Mouse (Mus musculus) lung, embryonic 15.5 days (tissue): ENCODE results near the gene Trim68. TPM values are rescaled to one million over a fixed set of nuclear protein-coding genes. Genes with fewer than 3 reads are reported as not detected.

Experiments
- ATAC-seq: fragments of 200-750 bp; cut with Nextera tagmentation; 2 replicates; pipeline ENCODE4 v1.8.0; 2017; ENCODE audit warnings: moderate number of reproducible peaks, borderline replicate concordance; ENCODE audit not compliant: low FRiP score, low TSS enrichment; ENCODE audit errors: extremely low read depth
- H3K27ac ChIP-seq: fragments of 300-500 bp; sonication (generic); 2 replicates; pipeline ENCODE4 v1.5.1; 2015; ENCODE audit warnings: moderate library complexity, mild to moderate bottlenecking, inconsistent platforms
- H3K27me3 ChIP-seq: fragments of 300-500 bp; sonication (generic); 2 replicates; pipeline ENCODE4 v1.6.1; 2015; ENCODE audit warnings: inconsistent platforms
- H3K36me3 ChIP-seq: fragments of 300-500 bp; sonication (generic); 2 replicates; pipeline ENCODE4 v1.6.1; 2015; ENCODE audit warnings: inconsistent platforms
- H3K4me1 ChIP-seq: fragments of 300-500 bp; sonication (generic); 2 replicates; pipeline ENCODE4 v1.6.1; 2015; ENCODE audit warnings: inconsistent platforms
- H3K4me2 ChIP-seq: fragments of 300-500 bp; sonication (generic); 2 replicates; pipeline ENCODE4 v1.6.1; 2015; ENCODE audit warnings: inconsistent platforms, mild to moderate bottlenecking, moderate library complexity
- H3K4me3 ChIP-seq: fragments of 300-500 bp; sonication (generic); 2 replicates; pipeline ENCODE4 v1.5.1; 2015; ENCODE audit warnings: mild to moderate bottlenecking, inconsistent platforms
- H3K9ac ChIP-seq: fragments of 300-500 bp; sonication (generic); 2 replicates; pipeline ENCODE4 v1.6.1; 2015; ENCODE audit warnings: inconsistent platforms
- H3K9me3 ChIP-seq: fragments of 300-500 bp; sonication (generic); 2 replicates; pipeline ENCODE4 v1.6.1; 2016; ENCODE audit warnings: inconsistent platforms
- WGBS: fragments of 180-500 bp; shearing (Covaris S2); methylation state at CpG from one replicate; pipeline ENCODE4 v1.1.7; 2015; 5-methylcytosine and 5-hydroxymethylcytosine counted together
- polyA plus RNA-seq: library from polyadenylated mRNA; unstranded; fragments of >200 nt; fragmentation: Nextera tagmentation; extraction: Ambion mirVana; gene quantifications from 2 replicates; pipeline ENCODE4 v1.2.1, GENCODE M21; 2015

Gene Trim68
- 13.2 and 14.0 TPM in 2 replicates for polyA plus RNA-seq

DNA sequence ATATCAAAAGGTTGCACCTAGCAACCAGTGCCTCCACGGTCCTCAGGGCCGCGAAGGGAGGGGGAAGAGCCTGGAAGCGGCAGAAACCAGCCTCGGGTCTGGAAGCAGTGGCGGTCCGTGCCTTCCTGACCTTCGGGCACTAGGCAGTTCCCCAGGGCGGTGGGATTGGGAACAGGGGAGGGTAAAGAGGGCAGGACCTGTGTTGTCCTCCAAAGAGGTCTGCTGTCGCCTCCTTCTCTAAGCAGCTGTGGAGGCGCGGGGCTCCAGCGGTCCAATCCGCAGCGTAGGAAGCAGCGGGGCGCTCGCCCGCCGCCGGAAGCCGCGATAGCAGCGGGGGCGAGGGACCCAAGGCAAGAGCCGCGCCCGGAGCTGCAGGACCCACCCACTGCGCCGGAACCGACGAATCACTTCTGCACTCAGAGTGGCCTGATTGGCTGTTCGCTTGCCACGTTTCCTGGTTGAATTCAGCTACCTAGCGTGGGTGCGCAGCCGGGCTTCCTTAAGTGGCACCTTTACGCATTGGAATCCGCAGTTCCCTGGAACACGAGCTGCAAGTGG is at the start of gene Trim68:
Gene Trim68, minus strand, starts transcription at position 384 of the 558 bp plus-strand sequence.
- Histone ChIP-seq H3K4me2 (peak within 1 kb of the TSS; percentile 75), H3K9me3 (no peaks in the 10 kb centered on the region), H3K9ac (peak within 1 kb of the TSS; percentile 68), H3K27ac (peak within 1 kb of the TSS; percentile 89), H3K27me3 (no peaks in the 10 kb centered on the region), H3K4me3 (peak within 1 kb of the TSS; percentile 72), H3K4me1 (peaks cover 7% of the 10 kb centered on the region; the same call in 1 of the 2 replicates), H3K36me3 (no peaks in the 10 kb centered on the region)
- peak; percentile 99 for ATAC-seq
- WGBS = under 1% methylated on average over 39 of the region's 40 CpGs

DNA sequence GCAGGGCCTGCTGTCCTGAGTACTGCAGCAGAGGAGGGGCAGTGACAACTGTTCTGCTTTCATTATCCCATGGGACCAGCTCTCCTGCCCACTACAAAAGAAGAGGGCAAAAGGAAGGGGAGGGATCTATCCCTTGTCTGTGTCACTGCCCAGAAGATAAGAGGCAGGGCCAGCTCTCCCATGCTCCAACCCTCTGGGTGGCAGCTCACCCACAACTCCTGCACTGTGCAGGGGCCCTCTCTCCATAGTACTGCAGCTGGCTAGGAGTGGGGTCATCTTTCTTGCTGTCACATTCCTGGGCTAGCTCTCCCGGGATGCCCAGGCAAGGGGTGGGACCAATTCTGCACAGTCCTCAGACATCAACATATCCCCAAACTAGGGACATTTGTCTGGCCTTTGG is 46.7 kb upstream of the Trim68 start:
- Histone ChIP-seq H3K27me3 (no peaks in the 10 kb centered on the region), H3K9ac (no peak overlapping the region), H3K27ac (no peak overlapping the region), H3K9me3 (no peaks in the 10 kb centered on the region), H3K4me3 (no peak overlapping the region), H3K36me3 (no peaks in the 10 kb centered on the region), H3K4me1 (no peaks in the 10 kb centered on the region), H3K4me2 (no peak overlapping the region)
- no peak for ATAC-seq
- 0% methylated on average over 1 of the region's 1 CpGs for WGBS

DNA sequence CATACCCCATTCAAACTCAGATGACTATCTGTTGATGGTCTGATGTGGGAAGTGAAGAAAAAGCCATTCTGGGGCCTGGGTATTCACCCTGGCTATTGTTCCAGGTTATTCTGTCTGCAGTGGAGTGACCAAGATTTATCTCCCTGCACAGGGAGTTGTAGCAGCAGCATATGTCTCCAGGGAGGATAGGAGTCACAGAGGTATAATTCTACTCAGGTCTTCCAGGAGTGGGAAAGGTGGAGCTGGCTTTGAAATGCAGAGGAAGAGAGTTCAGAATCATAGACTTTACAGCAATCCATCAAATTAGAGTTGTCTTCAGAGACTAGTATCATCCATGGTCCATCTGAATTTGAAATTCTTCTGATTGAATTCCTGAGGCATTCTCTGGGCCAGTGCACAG is 40.3 kb upstream of the Trim68 start, which contains the start of gene Olfr559:
Gene Olfr559, minus strand, starts transcription at position 101 of the 400 bp plus-strand sequence.
- Histone ChIP-seq H3K4me2 (no peak within 1 kb of the TSS), H3K27me3 (no peaks in the 10 kb centered on the region), H3K4me3 (no peak within 1 kb of the TSS), H3K36me3 (no peaks in the 10 kb centered on the region), H3K9me3 (no peaks in the 10 kb centered on the region), H3K9ac (no peak within 1 kb of the TSS), H3K4me1 (no peaks in the 10 kb centered on the region), H3K27ac (no peak within 1 kb of the TSS)
- ATAC-seq = no peak

DNA sequence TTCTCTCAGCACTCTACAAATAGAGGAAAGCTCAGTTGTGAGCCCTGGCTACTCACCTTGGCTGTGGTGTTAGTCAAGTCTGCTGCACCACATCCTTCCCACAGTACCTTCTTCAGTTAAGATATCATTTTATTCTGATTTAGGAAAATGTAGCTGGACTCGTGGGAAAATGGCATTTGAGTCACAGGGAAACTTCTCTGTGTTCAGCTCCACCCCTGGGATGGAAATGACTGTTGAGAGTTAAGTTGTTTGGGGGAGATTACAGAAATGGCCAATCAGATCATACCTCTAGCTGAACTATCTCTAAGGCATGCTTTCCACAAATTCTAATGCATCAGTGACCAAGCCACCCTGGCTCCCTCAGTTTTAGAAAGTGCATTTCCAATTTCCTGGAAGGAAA is 31.8 kb upstream of the Trim68 start, which contains the start of gene Olfr33:
Gene Olfr33, minus strand, starts transcription at position 101 of the 400 bp plus-strand sequence.
- Histone ChIP-seq H3K4me2 (no peak within 1 kb of the TSS), H3K4me3 (no peak within 1 kb of the TSS), H3K9me3 (no peaks in the 10 kb centered on the region), H3K4me1 (no peaks in the 10 kb centered on the region), H3K36me3 (no peaks in the 10 kb centered on the region), H3K9ac (no peak within 1 kb of the TSS), H3K27ac (no peak within 1 kb of the TSS), H3K27me3 (no peaks in the 10 kb centered on the region)
- no peak for ATAC-seq
- 44% methylated on average over 1 of the region's 1 CpGs for WGBS

DNA sequence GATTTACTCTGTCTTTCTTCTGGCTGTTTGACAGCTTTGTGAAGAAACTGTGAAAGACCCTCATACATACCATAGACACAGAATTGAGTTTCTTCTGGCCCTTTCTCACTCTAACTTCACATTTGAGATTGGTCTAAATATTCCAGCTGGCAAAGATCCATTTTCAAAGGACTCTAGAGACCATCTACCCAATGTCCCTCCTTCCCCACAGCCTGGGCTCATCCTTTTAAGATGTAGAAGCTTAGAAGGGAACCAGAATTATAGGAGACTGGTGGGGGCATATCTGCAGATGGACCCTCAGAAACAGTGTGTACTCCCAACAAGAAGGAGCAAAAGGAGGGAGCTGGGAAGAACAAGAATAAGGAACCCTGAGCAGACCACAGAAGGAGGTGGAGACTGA is 14.8 kb upstream of the Trim68 start, which contains the start of gene Olfr558:
Gene Olfr558, plus strand, starts transcription at position 301 of the 400 bp plus-strand sequence.
- Histone ChIP-seq H3K36me3 (no peaks in the 10 kb centered on the region), H3K27ac (no peak within 1 kb of the TSS), H3K9ac (no peak within 1 kb of the TSS), H3K9me3 (no peaks in the 10 kb centered on the region), H3K4me2 (no peak within 1 kb of the TSS), H3K27me3 (no peaks in the 10 kb centered on the region), H3K4me3 (no peak within 1 kb of the TSS), H3K4me1 (no peaks in the 10 kb centered on the region)
- ATAC-seq = no peak

DNA sequence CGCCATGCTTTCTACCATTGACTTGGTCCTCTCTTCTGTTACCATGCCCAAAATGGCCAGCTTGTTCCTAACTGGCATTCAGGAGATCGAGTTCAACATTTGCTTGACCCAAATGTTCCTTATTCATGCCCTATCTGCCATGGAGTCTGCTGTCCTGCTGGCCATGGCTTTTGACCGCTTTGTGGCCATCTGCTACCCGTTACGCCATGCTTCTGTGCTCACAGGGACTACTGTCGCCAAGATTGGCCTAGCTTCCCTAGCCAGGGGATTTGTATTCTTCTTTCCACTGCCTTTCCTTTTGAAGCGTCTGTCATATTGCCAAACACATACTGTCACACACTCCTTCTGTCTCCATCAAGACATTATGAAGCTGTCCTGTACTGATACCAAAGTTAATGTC is 11.3 kb upstream of the Trim68 start:
- H3K4me3 ChIP-seq = no peak overlapping the region
- no peaks in the 10 kb centered on the region for H3K4me1 ChIP-seq
- H3K27me3 ChIP-seq = no peaks in the 10 kb centered on the region
- H3K4me2 ChIP-seq = no peak overlapping the region
- no peak for ATAC-seq
- no peaks in the 10 kb centered on the region for H3K36me3 ChIP-seq
- no peak overlapping the region for H3K9ac ChIP-seq
- H3K27ac ChIP-seq = no peak overlapping the region
- no peaks in the 10 kb centered on the region for H3K9me3 ChIP-seq
- 79% methylated on average over 7 of the region's 7 CpGs for WGBS

DNA sequence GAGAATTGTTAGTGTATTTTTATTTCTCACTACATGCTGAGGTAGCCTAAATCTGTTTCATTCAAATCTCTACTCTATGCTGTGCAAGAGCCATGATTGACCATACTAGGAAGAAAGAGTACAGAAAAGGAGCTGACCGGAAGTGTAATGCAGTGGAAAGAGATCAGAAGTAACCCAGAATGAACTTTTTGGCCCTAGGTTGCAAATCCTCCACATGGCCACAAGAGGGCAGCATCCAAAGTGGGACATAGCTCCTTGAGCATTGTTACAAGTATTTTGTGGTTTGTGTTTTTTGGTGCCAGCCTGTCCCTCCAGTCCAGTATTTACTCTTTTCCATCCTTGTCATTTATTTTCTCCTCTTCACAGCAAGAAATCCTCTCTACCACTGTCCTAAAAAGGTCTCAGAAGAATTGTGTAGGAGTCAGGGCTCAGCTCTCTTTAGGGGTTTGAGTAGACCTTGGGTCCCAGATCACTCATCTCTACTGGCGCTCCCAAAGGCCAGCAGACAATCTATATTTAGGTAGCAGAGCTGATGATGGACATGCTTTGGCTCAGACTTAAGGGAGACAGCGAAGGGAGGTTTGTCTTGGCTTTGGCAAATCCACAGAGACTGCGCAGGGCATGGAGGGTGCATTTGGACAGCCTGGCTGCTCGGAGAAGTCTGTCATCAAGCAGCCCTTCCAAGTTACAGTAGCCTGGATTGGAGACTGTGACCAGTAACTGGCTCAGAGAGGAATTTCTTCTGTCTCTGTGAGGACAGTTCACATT is 8.4 kb upstream of the Trim68 start, which contains the start of gene Olfr557:
Gene Olfr557, plus strand, starts transcription at position 553 of the 768 bp plus-strand sequence.
- no peak for ATAC-seq
- H3K27ac ChIP-seq = no peak within 1 kb of the TSS

DNA sequence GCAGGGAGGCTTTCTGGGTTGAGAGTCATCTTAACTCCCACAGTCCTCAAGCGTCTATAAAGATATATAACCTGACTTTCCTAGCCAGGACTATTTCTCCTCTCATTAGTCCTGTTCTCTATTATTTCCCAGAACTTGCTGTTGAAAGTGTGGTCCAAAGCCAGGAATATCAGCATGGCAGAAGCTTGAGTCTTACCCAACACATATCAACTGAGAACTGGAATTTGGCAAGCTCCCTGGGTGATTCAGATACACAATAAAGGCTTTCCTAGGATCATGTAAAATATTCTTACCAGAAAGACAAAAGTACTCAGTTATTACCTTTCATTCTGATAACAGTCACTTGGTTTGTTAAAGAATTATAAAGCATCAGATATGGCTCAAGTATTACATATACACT is 5.2 kb downstream of the Trim68 start:
- Histone ChIP-seq H3K4me3 (no peak overlapping the region), H3K27ac (no peak overlapping the region), H3K4me1 (0 out of 2 replicates have a peak, but pooled peaks cover 2% of the 10 kb centered on the region), H3K4me2 (no peak overlapping the region), H3K9me3 (no peaks in the 10 kb centered on the region), H3K36me3 (no peaks in the 10 kb centered on the region), H3K27me3 (no peaks in the 10 kb centered on the region), H3K9ac (no peak overlapping the region)
- no peak for ATAC-seq
- WGBS = 83% methylated on average over 1 of the region's 1 CpGs

More for the DNA sequence above, 8.4 kb upstream of the Trim68 start, which contains the start of gene Olfr557:
- Histone ChIP-seq H3K4me3 (no peak within 1 kb of the TSS), H3K4me2 (no peak within 1 kb of the TSS), H3K27me3 (no peaks in the 10 kb centered on the region), H3K9me3 (no peaks in the 10 kb centered on the region), H3K36me3 (no peaks in the 10 kb centered on the region), H3K9ac (no peak within 1 kb of the TSS), H3K4me1 (no peaks in the 10 kb centered on the region)
- 73% methylated on average over 5 of the region's 5 CpGs for WGBS

DNA sequence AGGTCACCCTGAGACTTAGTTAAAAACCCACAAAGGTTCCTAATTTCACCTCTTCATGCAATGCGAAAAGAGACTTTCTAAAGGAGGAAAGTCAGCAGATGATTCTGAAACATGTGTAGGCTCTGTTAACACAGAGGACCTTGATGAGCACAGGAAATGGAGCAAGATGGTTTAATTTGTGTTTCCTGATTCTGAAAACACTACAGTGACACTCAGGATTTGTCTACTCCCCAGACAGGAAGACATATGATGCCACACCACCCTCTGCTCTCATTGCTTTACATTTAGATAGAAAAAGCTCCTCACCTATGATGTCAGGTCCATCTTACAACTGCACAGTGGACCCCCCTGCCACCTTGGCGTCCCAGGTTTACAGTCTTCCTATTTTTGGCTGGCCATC is 10.9 kb downstream of the Trim68 start:
- no peak overlapping the region for H3K9ac ChIP-seq
- no peaks in the 10 kb centered on the region for H3K27me3 ChIP-seq
- H3K9me3 ChIP-seq = no peaks in the 10 kb centered on the region
- H3K4me1 ChIP-seq = no peaks in the 10 kb centered on the region
- no peak overlapping the region for H3K4me2 ChIP-seq
- H3K36me3 ChIP-seq = no peaks in the 10 kb centered on the region
- 73% methylated on average over 2 of the region's 2 CpGs for WGBS
- no peak overlapping the region for H3K27ac ChIP-seq
- ATAC-seq = no peak
- no peak overlapping the region for H3K4me3 ChIP-seq

DNA sequence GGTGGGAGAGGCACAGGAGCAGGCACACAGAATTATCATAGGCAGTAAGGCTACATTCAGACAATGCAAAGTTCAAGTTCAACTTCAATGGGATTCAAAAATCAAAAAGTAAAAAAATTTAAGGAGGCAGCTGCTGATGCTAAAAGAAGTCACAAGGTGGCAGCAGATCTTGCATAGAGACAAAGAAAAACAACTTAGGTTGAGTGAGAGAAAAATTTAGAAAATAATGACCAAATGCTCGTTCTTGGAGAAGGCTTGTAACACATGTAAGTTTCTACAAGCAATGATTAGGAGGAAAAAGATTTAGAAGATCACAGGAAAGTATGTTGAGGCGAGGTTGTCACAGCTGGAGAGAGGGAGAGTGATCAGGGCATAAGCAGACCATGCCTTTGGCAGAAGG is 21.7 kb downstream of the Trim68 start:
- no peak overlapping the region for H3K27ac ChIP-seq
- 35% methylated on average over 2 of the region's 2 CpGs for WGBS
- no peak for ATAC-seq
- H3K36me3 ChIP-seq = no peaks in the 10 kb centered on the region
- no peaks in the 10 kb centered on the region for H3K9me3 ChIP-seq
- H3K4me1 ChIP-seq = no peaks in the 10 kb centered on the region
- no peak overlapping the region for H3K4me3 ChIP-seq
- H3K27me3 ChIP-seq = no peaks in the 10 kb centered on the region
- H3K4me2 ChIP-seq = no peak overlapping the region
- H3K9ac ChIP-seq = no peak overlapping the region

DNA sequence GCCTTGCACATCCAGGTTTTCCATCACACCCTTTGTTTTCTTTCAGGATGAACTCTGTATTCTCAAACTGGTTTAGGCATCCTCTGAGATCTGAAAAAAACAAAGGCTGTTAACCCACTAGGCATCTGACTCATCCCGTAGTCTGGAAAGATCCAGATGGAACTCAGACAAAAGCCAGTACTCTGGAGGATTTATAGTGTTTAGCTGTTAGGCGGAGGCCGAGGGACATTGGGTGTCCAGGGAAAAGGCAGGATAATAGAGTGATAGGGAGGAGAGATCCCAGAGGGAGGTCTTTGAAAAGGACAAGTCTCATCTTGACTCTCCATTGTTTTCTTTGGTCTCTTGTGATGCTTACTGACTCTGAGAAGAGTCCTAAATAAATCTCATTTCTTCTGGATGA is 22.5 kb downstream of the Trim68 start, which contains the start of gene Olfr556:
Gene Olfr556, plus strand, starts transcription at position 301 of the 400 bp plus-strand sequence.
- Histone ChIP-seq H3K27me3 (no peaks in the 10 kb centered on the region), H3K36me3 (no peaks in the 10 kb centered on the region), H3K4me3 (no peak within 1 kb of the TSS), H3K9me3 (no peaks in the 10 kb centered on the region), H3K4me1 (no peaks in the 10 kb centered on the region), H3K9ac (no peak within 1 kb of the TSS), H3K4me2 (no peak within 1 kb of the TSS), H3K27ac (no peak within 1 kb of the TSS)
- 55% methylated on average over 3 of the region's 3 CpGs for WGBS
- no peak for ATAC-seq

DNA sequence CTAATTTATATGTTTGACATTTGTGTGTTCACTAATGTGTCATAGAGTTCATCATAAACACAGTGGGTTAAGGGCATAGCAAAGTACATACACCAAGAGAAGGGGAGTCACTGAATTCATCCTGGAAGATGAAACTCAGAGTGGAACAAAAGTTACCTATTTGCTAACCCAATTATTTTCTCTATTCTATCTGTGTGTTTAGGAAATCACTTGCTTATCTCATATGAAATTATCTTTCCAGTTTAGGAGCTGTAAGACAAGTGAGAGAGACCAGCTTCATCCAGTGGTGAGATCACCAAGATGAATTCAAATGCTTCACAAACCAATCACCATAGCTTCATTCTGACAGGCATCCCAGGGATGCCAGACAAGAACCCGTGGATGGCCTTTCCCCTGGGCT is 28.6 kb downstream of the Trim68 start, which contains the start of gene Olfr555:
Gene Olfr555, plus strand, starts transcription at position 301 of the 400 bp plus-strand sequence.
- Histone ChIP-seq H3K9ac (no peak within 1 kb of the TSS), H3K9me3 (no peaks in the 10 kb centered on the region), H3K27me3 (no peaks in the 10 kb centered on the region), H3K4me1 (no peaks in the 10 kb centered on the region), H3K27ac (no peak within 1 kb of the TSS), H3K4me2 (no peak within 1 kb of the TSS), H3K4me3 (no peak within 1 kb of the TSS), H3K36me3 (no peaks in the 10 kb centered on the region)
- ATAC-seq = no peak
- WGBS = 58% methylated on average over 1 of the region's 1 CpGs
